Mouse (Mus musculus): Measurements from ENCODE around the gene Mogs.

Mogs gene

DNA sequence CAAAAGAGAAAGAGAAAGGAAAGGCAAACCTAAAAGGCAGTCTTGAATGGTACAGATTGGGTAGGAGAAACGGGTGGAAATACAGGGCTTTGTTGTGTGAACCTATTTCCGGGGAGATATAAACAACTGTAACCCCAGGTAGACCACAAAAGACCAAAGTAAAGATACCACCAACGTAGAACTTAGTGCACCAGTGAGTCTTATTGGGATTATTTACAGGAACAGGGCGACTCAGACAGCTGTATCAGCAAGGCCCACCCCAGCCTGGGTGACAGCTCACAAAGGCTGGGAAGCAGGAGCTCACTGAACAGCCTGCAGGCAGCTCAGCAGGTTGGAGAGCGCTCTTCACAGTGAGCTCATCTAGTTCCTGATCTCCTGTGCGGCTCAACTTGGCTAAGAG lies 19.3 kb upstream of the Mogs start:
- no peak for DNase-seq

DNA sequence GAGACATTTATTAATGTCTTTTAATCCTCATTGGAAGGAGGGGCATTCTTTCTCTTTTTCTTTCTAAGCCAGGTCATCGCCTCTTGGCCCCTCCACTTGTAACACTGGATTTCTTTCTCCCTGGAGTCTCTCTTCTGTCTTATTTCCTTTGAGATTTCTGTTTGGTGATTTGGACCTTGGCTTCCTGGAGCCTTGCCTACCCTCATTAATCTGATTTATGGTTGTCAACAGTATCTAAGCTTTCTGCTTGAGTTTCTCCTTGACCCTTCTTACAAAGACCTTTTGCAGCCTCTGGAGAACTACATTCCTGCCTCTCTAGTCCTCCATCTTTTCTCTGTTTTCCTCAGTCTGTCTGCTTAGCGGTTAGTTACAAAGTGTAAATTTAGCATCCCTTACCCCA lies 16.9 kb upstream of the Mogs start:
- peak; percentile 62 to 81 for DNase-seq

DNA sequence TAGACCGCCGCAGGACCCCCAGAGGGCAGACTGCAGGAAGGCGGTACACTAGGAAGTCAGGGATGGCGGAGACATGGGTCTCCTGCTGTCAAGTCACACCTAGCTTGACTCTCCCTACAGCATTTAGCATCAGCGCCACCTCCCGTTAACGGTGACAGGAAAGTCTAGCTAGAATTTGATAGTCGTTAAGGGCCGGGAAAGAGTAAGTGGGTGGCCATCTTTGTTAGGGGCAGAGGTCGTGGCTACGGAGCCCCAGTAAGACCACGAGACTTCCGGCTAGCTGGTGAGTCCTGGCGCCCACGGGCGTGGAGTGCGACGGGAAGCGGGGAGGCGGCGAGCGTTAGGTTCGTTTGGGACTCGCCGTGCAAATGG lies 14.0 kb upstream of the Mogs start, which contains the start of the genes Ccdc142 and Gm42688:
TSS of gene Ccdc142 (plus strand) at position 286 of the 372 bp plus-strand sequence.
TSS of gene Gm42688 (plus strand) at position 302 of the 372 bp plus-strand sequence.
- DNase-seq = peak; percentile 94 to 95

- DNase-seq = peak; percentile 63 to 78
Observed at GRCm38 (mm10) chr6:83101688-83102556, 13.4 kb upstream of the Mogs start.

DNA sequence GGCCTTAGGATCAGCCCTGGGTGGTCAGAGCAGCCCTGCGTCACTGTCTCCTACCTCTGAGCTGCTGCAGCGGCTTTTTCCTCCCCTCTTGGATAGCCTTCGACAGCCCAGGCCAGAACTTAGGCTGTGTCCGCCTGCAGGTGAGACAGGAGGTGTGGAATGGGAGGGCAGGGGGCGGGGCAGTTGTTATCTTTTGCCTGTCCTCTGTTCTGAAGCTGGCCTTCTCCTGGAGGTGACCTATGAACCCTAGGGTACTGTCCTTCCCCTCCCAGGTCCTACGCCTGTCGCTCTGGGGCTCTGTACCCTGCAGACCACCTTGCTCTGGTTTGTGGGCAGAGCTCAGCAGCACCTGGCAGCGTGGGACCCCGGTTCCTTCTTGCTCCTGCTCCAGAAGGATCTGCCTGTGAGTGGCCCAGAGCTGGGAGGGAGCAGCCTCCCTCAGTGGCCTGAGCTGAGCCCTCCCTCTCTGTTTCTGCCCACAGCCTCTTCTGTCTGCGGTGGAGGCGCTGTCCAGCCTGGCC lies 12.1 kb upstream of the Mogs start:
- DNase-seq = no peak

GRCm38 (mm10) chr6:83104158-83104557 lies 11.1 kb upstream of the Mogs start:
- DNase-seq = no peak

DNA sequence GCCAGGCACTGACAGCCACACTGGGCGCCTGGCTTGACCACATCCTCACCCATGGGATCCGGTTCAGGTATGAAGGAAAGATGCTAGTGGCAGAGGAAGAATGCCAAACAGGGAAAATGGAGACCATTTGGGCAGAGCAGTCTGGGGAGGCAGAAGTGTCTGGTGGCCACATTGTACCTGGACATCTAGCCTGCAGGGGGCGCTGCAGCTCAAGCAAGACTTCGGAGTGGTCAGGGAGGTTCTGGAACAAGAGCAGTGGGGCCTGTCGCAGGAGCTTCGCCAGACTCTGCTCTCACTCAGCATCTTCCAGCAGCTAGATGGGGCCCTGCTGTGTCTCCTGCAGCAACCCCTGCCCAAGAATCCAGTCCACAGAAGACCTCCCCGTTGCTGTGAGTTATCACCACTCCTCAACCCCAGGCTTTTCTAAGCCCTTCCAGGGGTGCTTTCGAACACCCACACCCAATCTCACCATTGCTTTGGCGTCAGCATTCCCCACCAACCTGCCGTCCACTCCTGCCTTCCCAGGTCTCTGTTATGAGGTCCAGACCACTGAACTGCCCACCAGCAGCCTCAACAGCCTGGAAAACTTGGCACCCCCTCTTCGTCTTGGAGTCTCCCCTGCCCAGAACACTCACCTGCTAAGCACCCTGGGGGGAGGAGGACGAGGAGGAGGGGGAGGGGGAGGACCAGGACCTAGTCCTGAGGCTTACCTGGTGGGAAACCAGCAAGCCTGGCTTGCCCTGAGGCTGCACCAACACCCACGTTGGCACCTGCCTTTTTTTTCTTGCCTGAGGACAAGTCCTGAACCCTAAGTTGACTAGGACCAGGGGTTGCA lies 7.5 kb upstream of the Mogs start:
- DNase-seq = peak; percentile 81 to 94

DNA sequence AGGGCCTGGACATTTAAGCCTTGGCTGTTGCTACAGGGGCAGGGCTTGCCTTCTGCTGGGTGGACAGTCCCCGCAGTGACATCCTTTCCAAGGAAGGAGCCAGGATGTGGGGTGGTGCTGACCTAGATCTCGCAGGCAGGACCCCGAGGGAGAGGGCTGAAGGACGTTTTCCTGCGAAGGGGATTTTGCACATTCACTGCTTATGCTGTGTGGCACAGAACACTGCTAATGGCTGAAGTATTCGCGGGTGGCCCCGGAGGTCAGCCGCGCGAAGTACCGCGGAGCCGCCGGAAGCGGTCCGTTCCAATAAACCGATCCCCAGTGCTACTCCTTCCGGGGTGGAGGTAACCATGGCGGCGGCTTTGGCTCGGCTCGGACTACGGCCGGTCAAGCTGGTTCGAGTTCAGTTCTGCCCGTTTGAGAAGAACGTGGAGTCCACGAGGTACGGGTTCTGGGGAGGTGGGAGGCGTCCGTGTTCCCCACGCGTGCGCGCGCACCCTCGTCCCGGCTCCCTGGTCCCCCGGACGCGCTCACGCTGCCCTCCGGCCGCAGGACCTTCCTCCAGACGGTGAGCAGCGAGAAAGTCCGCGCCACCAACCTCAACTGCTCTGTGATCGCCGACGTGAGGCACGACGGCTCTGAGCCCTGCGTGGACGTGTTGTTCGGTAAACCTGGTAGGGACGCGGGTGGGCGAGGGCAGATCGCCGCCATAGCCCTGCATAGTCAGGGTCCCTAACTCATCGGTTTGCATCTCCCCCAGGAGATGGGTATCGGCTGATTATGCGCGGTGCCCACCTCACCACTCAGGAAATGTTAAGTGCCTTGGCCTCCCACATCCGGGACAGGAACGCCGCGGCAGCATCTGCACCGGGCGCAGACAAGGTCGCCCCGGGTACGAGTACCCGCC lies 6.3 kb upstream of the Mogs start, which contains the start of gene Mrpl53:
TSS of gene Mrpl53 (plus strand) at position 279 of the 907 bp plus-strand sequence.
- peak; percentile 83 to 90 for DNase-seq

DNA sequence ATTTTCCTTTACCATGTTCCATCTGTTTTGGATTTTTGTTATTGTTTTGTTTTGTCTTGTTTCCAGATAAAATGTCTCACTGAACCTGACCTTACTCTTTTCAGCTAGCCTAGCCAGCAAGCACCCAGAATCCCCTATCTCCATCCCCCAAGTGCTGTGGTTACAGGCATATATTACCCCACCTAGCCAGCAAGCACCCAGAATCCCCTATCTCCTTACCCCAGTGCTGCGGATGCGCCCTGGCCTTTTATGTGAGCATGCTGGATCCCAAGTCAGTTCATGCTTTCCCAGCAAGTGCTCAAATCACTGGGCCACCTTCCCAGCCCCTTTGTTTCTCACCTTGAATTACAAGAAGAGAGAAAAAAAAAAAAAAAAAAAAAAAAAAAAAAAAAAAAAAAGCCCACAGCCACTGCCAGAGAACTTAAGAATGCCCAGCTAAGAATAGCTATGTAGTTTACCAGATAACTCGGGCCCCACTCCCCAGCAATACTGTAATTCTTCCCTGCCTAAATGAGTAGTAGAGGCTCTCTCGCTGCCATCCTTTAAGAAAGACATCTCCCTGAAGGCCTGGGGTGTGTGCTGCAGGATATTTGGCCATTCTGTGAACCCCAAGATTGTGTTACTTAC lies 3.7 kb upstream of the Mogs start:
- no peak for DNase-seq

DNA sequence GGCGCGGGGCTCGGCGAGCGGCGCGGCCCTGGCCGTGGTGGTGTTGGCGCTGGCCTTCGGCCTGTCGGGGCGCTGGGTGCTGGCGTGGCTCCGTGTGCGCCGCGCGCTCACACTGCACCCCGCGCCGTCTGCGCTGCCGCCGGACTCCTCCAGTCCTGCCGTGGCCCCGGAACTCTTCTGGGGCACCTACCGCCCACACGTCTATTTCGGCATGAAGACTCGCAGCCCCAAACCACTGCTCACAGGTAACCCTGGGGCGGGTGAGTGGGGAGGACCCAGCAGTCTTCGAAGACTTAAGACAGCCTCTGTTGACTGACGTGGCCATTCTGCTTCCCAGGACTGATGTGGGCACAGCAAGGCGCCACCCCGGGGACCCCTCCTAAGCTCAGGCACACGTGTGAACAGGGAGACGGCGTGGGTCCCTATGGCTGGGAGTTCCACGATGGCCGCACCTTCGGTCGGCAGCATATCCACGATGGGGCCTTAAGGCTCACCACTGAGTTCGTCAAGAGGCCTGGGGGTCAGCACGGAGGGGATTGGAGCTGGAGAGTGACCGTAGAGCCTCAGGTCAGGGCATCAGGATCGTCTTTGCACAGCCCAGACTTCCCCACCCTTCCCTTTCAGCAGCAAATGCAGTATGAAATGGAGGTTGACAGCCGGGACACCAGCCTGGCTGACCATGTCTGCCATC lies 531 bp downstream of the Mogs start:
- no peak for DNase-seq

- DNase-seq = no peak
Observed at GRCm38 (mm10) chr6:83116373-83117164, 1.3 kb downstream of the Mogs start.

DNA sequence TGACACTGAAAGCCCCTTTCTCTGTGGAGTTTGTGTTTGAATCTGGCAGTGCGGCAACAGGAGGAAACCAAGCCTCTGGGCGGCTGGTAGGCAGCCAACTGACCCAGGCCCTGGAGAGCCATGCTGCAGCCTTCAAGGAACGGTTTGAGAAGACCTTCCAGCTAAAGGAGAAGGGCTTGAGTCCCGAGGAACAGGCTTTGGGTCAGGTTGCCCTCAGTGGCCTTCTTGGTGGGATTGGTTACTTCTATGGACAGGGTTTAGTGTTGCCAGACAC lies 1.8 kb downstream of the Mogs start:
- no peak for DNase-seq

DNA sequence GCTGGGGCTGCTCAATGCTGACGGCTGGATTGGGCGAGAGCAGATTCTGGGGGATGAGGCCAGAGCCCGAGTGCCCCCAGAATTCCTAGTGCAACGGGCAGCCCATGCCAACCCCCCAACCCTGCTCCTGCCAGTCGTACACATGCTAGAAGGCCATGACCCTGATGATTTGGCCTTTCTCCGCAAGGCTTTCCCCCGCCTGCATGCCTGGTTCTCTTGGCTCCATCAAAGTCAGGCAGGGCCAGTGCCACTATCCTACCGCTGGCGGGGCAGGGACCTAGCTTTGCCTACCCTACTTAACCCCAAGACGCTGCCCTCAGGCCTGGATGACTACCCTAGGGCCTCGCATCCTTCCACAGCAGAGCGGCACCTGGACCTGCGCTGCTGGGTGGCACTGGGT lies 2.3 kb downstream of the Mogs start:
- DNase-seq = no peak

GRCm38 (mm10) chr6:83118369-83118768 lies 3.1 kb downstream of the Mogs start:
- DNase-seq = no peak

DNA sequence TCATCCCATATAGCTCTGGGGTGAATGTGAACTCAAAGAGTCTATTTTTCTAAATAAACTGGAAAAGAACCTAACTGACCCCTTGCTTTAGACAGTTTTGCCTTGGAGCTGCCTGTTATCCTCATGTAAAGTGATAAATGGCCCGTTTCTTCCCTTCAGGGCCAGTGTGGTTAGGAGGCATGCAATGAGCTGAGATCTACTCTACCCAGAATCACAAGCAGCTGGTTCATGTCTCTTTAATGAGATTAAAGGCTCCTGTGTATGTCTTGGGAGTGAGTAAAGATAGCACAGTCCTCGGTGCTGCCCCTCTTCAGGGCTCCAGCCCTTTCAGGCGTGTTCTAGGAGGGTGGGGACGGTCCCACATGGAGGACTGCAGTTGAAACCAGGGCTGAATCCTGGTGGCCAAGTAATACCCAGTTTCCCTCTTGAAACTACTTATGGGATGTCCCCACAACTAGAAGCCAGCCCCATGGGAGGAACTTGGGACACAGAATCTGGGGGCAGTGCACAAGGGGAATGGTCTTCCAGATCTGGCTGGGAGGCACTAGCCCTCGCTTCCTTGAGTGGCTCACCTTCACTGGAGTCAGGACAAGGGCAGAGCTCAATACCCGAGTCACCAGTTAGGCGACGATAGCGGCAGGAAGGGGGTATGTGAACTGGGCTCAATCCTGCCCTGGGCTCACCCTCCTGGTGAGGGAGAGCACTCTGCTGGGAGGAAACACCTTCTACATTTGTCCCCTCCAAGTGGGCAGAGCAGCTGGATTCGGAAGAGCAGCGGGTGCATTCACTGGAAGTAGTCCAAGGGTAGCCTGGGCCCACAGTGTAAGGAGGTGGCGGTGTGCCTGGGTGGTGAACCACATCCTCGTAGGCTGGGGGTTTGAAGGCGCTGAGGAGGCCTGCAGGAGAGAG lies 3.8 kb downstream of the Mogs start:
- DNase-seq = no peak

- peak; percentile 31 to 65 for DNase-seq
Observed at GRCm38 (mm10) chr6:83119734-83120051, 4.4 kb downstream of the Mogs start.

GRCm38 (mm10) chr6:83120930-83121862 lies 5.9 kb downstream of the Mogs start, which contains the start of gene Wbp1:
Wbp1 (minus strand) TSS chr6:83121559.
- DNase-seq = peak; percentile 93 to 99
